Mouse (Mus musculus): Measurements from ENCODE around the gene Cyp2u1. TPM values are rescaled to one million over a fixed set of nuclear protein-coding genes. Genes with fewer than 3 reads are reported as not detected.

The Cyp2u1 gene
- total RNA-seq, 2 experiments from 2014 or later: 14.8 to 16.5 TPM

DNA sequence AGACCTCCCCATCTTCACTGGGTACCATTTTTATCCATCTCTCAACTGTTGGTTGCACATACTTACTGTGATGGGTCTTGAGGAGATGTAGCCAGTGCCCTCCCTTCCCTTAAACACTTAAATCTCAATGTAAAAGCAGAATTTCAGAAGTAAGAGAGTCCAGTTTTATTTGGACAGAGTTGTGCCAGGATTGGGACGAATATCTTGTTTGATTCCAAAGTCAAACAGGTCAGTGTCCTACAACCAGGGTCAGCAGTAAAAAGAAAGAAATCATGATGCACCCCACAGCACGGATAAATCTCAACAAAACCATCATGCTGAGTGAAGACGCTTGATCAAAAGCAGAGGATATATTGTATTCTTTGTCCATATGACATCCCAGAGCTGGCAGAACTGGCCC, 4.8 kb upstream of the Cyp2u1 start:
- no peak for DNase-seq (ENCODE audit: low spot score)

- DNase-seq (ENCODE audit: low spot score): no peak
These were observed 3.2 kb upstream of the Cyp2u1 start for GRCm38 (mm10) chr3:131306255-131306654.

GRCm38 (mm10) chr3:131303320-131303714, 290 bp upstream of the Cyp2u1 start:
- no peak for DNase-seq (ENCODE audit: low spot score)

GRCm38 (mm10) chr3:131299908-131300307, 3.1 kb downstream of the Cyp2u1 start:
- DNase-seq (ENCODE audit: low spot score): peak; percentile 24

- no peak for DNase-seq (ENCODE audit: low spot score)
These were observed 3.9 kb downstream of the Cyp2u1 start for GRCm38 (mm10) chr3:131299078-131299477.

DNA sequence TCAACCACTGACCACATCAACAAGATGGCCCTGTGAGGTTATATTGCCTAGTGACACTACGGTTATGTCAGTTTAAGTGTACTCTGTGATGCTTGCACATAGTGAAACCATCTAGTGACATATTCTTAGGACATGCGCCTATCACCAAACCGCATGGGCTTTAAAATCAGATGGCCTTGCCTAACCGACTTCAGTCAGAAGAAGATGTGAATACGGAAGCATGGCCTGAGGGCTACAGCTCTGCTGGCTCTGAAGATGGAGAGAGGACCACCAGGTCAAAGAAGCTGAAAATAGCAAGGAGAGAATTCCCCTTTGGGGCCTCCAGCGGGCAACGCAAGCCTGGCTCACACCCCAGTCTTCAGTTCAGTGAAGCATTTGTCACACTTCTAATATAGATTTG, 6.1 kb downstream of the Cyp2u1 start:
- DNase-seq (ENCODE audit: low spot score): no peak

GRCm38 (mm10) chr3:131295513-131296200, 7.4 kb downstream of the Cyp2u1 start:
- no peak for DNase-seq (ENCODE audit: low spot score)

DNA sequence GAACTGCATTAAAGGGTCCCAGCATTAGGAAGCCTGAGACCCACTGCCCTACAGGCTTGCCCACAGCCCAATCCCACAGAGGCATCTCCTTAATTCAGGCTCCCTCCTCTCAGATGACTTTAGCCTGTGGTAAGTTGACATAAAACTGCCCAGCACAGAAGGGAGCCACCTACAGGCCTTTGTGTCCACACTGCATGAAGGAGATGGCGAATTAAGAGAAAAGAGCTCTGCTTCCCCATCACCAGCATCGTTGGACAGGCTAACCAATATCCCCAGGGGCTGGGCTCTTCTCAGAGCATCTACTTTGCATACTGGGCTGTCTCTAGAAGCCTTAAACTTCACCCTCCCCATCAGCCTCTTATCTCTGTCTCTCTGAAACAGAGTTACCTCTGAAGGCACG, 8.5 kb downstream of the Cyp2u1 start:
- DNase-seq (ENCODE audit: low spot score): no peak

DNA sequence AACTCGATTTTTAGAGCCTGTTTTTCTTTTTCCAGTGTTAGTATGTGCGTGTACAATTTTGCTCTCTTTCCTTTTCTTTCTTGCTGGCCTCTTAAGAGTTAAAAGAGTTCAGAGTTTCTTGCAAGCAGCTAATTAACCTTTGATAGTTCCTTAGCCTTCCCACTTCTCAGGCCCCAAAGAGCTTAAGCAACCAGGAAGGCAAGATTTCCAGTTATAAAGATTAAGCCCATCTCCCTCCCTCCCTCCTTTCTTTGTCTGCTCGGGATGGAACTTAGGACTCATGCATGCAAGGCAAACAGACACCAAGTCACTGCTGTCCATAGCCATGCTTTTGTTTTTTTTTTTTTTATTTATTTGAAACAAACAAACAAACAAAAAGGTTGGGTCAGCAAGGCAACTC, 10.1 kb downstream of the Cyp2u1 start:
- no peak for DNase-seq (ENCODE audit: low spot score)

GRCm38 (mm10) chr3:131292349-131292748, 10.7 kb downstream of the Cyp2u1 start:
- DNase-seq (ENCODE audit: low spot score): no peak

DNA sequence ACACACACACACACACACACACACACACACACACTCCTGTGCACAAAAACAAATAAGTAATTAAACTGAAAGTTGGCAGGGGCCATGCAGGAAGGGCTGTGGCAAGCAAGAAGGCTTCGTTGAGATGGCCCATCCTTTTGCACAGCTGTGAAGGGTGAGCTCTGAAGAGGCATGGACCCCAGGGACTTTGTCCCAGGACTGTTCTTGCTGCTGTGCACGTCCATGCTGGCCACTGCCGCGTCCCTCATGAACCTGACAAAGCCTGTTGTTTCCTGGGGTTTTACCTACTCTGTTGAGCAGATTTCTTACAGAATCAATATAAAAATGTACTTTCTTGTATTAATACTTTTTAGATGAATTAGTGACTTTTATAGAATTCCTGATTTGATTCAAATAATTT, 11.1 kb downstream of the Cyp2u1 start:
- DNase-seq (ENCODE audit: low spot score): no peak

- no peak for DNase-seq (ENCODE audit: low spot score)
These were observed 28.9 kb downstream of the Cyp2u1 start for GRCm38 (mm10) chr3:131274151-131274550.

- no peak for DNase-seq (ENCODE audit: low spot score)
These were observed 30.5 kb downstream of the Cyp2u1 start for GRCm38 (mm10) chr3:131272374-131273100.

GRCm38 (mm10) chr3:131271559-131272373, 31.3 kb downstream of the Cyp2u1 start, which contains the start of gene Hadh:
Gene Hadh (minus strand): TSS chr3:131272101.
- peak; percentile 80 for DNase-seq (ENCODE audit: low spot score)

GRCm38 (mm10) chr3:131271157-131271556, 31.9 kb downstream of the Cyp2u1 start:
- DNase-seq (ENCODE audit: low spot score): peak; percentile 53

DNA sequence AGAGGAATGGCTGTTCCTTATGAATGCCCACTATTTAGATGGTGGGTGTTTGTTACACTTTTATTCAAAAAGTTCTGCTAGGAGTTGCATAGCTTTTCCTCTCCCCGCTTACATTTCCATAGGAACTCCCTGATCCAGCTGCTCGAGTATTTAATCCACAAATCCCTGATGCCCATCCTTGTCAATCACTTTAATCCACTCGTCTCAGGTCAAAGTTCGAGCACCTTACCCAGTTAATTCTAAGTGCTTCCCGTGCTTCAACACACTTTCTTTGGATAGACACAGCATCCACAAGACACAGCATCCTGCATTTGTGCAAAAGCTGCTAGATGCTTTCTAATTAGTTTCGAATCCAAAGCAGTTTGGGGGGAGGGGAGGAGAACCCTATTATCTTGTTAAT, 32.6 kb downstream of the Cyp2u1 start:
- DNase-seq (ENCODE audit: low spot score): no peak

DNA sequence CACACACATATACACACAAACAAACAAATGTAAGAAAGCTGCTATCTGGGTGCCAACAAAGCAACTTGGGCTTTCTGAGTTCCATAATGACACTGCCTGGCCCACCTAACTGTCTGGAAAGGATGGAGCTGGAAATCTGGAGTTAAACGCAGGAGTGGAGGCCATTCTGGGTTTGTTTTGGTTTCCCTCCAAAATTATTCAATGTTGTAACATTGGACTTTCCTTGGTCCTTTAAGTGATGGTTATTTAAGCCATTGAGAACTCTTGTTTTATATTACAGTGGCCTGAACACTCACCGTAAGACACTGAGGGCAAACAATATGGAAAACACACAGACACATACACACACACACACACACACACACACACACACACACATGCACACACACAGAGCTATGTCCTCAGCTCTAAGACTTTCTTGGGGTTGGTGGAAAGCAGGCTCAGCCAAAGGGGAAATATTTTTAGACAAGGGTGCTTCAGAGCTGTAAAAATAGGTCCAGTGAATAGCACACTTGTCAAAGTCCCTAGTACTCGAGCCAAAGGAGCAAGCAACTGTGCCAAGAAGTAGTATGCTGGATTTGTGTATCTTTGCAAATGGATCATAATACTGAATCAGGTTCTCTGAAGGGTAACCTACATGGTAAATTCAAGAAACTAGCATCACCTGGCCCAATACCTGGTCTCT, 36.5 kb downstream of the Cyp2u1 start:
- DNase-seq (ENCODE audit: low spot score): peak; percentile 56

DNA sequence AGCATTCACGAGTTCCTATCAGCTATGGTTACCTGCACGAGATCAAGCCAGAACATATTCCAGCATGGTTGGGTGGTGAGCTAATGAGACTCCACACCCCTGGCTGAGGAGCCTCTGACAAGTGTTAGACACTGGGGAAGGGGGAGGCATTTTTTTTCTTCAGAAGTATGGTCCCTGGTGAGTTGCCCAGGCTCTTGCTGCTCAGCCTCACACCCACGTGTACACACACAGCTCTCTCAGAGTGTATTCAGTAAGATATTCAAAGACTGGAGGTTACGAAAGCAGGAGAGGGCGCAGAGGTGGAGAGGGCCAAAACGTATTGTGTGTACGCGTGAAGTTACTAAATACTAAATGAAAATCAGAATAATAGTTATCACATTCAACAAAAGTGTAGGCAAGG, 37.5 kb downstream of the Cyp2u1 start:
- DNase-seq (ENCODE audit: low spot score): no peak

DNA sequence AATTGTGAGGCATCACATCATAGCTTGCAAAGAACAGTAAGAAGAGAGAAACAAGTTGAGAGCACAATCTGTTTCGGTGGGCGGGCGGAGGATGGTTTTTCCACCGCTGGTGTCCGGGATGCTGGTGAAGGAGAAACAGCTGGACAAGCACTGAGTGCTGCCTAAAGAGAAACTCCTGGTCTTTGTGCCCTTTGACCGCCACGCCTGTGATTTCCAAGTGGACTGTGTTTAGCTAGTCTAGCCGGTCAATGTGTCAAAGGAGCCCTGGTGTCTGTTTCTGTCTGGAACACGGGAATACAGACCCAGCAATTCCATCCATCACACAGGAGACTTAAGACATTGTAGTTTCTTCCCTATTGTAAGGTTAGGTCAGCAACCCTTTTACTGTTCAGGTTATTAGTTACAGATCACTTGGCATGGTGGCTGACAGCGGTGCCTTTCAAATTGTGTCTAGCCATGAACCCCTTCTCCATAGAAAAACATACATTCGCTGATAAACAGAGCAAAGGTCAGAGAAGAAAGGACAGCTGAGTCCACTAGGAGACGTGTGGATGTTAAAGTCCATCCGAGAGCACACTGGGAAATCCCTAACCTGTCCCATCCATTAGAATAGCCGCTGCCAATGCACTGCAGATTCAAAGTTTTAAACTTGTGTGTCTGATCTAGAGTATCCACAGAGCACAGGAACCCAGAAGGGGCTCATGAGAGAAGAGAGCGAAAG, 39.1 kb downstream of the Cyp2u1 start:
- no peak for DNase-seq (ENCODE audit: low spot score)

DNA sequence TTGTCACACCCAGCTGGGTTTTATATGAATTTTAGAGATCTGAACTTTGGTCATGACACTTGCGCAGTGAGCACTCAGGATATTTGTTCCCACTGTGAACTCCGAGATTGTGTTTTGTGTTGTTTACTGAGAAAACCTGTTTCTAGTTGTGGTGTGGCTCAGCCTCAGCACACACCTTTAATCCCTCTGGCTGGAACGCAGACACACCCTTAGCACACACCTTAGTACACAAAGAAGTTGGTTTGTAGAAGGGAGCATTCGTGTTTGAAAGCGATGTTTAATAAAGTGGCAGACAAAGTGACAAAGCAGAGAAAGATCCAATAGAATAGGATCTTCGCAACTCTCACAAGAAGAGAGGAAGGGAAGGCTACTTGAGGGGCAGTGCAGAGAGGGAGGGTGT, 42.6 kb downstream of the Cyp2u1 start:
- DNase-seq (ENCODE audit: low spot score): no peak

DNA sequence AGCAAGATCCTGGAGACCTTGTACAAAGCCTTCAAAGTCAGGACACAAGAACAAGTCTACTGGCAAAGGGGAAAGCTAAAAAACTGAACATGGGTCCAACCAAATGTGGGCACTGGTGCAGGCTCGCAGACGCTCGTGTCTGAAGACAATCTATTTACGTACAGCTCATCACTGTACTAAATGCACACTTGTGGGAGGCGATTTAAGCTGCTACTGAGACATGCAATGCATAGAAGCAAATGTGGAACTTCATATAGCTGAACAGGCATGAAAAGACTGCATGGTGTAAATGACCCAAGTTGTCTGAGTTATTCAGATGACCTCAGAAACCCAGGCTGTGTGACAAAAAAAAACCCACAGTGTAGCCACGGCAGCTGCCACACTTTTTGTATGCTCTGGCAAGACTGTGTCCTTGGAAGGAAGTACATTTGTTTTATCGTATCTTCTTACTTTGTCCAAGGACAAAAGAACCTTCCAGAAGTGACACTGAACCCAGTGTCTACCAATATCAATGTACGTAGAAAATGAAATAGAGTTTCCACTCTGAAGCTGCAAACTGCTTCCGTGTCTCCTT, 43.5 kb downstream of the Cyp2u1 start:
- no peak for DNase-seq (ENCODE audit: low spot score)

All from gastrocnemius, adult 18-20 months (tissue).